Mouse (Mus musculus) lung, adult 2 months (tissue): ENCODE results near the gene Msrb3.

ENCODE experiments used
- CTCF ChIP-seq: fragments of 200-500 bp; IDR thresholded peaks from 2 replicates; pipeline ENCODE4 v1.5.1; 2011; ENCODE audit warnings: mild to moderate bottlenecking, low read length, control low read depth; ENCODE audit not compliant: insufficient read depth
- POLR2A ChIP-seq: fragments of 200-500 bp; IDR thresholded peaks from 2 replicates; pipeline ENCODE4 v1.6.1; 2011; ENCODE audit warnings: low read depth, mild to moderate bottlenecking, control low read depth, low read length, borderline replicate concordance; ENCODE audit errors: extremely low read depth

- no peak for TF ChIP-seq CTCF
- no peak for TF ChIP-seq POLR2A
Measured at GRCm38 (mm10) chr10:120796749-120797148, 102.2 kb downstream of the Msrb3 start.
